Mouse (Mus musculus): ENCODE results near the gene Adgrf5.

Gene Adgrf5

DNA sequence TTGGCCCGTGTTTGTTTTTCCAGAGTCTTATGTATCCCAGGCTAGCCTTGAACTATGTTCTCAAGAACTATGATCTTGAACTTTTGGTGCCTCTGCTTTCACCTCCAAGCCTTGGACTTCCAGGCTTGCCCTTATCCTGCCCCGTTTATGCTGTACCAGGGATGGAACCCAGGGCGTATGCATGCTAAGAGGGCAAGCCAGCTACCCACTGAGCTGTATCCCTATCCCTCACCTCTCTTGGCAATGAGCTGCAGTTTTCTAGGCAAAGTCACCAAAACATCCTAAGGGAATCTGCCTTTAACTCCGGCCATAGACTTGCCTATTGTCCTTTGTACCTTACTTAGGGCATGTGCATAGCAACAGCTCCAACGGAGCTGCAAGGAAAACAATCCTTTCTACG lies 2.6 kb downstream of the Adgrf5 start:
- Histone ChIP-seq H3K36me3 (ENCODE audit: control insufficient read depth, insufficient read depth, low read length, poor library complexity, severe bottlenecking) (no peaks in the 10 kb centered on the region), H3K27me3 (ENCODE audit: control insufficient read depth, insufficient read depth, low read length, poor library complexity, severe bottlenecking) (no peaks in the 10 kb centered on the region; the same call in 1 of the 2 replicates)
- DNase-seq (ENCODE audit: low read depth, low spot score) = no peak

DNA sequence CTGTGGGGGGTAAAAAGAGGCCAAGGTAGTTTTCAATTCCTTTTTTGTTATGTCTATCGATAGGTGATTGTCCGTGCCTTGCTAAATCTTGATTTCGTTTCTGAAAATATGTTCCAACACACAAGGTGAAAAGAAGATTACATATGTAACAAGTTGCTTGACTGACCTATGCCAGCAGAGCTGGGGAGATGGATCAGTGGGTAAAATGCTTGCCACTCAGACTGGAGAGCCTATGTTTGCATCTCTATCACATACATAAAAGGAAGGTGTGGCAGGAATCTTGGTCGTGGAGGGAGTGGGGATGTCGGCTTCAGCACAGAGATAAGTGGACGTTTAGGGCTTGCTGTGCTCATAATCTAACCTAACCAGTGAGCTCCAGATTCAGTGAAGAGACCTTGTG lies 3.7 kb downstream of the Adgrf5 start:
- Histone ChIP-seq H3K27me3 (ENCODE audit: control insufficient read depth, insufficient read depth, low read length, poor library complexity, severe bottlenecking) (no peaks in the 10 kb centered on the region), H3K36me3 (ENCODE audit: control insufficient read depth, insufficient read depth, low read length, poor library complexity, severe bottlenecking) (no peaks in the 10 kb centered on the region)
- no peak for DNase-seq (ENCODE audit: low read depth, low spot score)

GRCm38 (mm10) chr17:43365297-43365696 lies 5.0 kb downstream of the Adgrf5 start:
- no peak for DNase-seq (ENCODE audit: low read depth, low spot score)
- Histone ChIP-seq H3K36me3 (ENCODE audit: control insufficient read depth, insufficient read depth, low read length, poor library complexity, severe bottlenecking) (no peaks in the 10 kb centered on the region), H3K27me3 (ENCODE audit: control insufficient read depth, insufficient read depth, low read length, poor library complexity, severe bottlenecking) (no peaks in the 10 kb centered on the region)

GRCm38 (mm10) chr17:43366486-43366885 lies 6.2 kb downstream of the Adgrf5 start:
- no peak for DNase-seq (ENCODE audit: low read depth, low spot score)
- no peaks in the 10 kb centered on the region for H3K27me3 ChIP-seq (ENCODE audit: control insufficient read depth, insufficient read depth, low read length, poor library complexity, severe bottlenecking)
- H3K36me3 ChIP-seq (ENCODE audit: control insufficient read depth, insufficient read depth, low read length, poor library complexity, severe bottlenecking) = no peaks in the 10 kb centered on the region

- no peak for DNase-seq (ENCODE audit: low read depth, low spot score)
- Histone ChIP-seq H3K27me3 (ENCODE audit: control insufficient read depth, insufficient read depth, low read length, poor library complexity, severe bottlenecking) (no peaks in the 10 kb centered on the region), H3K36me3 (ENCODE audit: control insufficient read depth, insufficient read depth, low read length, poor library complexity, severe bottlenecking) (no peaks in the 10 kb centered on the region)
Observed at GRCm38 (mm10) chr17:43368171-43368576, 7.9 kb downstream of the Adgrf5 start.

GRCm38 (mm10) chr17:43372604-43373003 lies 12.4 kb downstream of the Adgrf5 start:
- Histone ChIP-seq H3K27me3 (ENCODE audit: control insufficient read depth, insufficient read depth, low read length, poor library complexity, severe bottlenecking) (no peaks in the 10 kb centered on the region; the same call in 1 of the 2 replicates), H3K36me3 (ENCODE audit: control insufficient read depth, insufficient read depth, low read length, poor library complexity, severe bottlenecking) (no peaks in the 10 kb centered on the region)
- no peak for DNase-seq (ENCODE audit: low read depth, low spot score)

- Histone ChIP-seq H3K27me3 (ENCODE audit: control insufficient read depth, insufficient read depth, low read length, poor library complexity, severe bottlenecking) (no peaks in the 10 kb centered on the region; the same call in 1 of the 2 replicates), H3K36me3 (ENCODE audit: control insufficient read depth, insufficient read depth, low read length, poor library complexity, severe bottlenecking) (no peaks in the 10 kb centered on the region)
- no peak for DNase-seq (ENCODE audit: low read depth, low spot score)
Observed at GRCm38 (mm10) chr17:43374020-43374419, 13.8 kb downstream of the Adgrf5 start.

DNA sequence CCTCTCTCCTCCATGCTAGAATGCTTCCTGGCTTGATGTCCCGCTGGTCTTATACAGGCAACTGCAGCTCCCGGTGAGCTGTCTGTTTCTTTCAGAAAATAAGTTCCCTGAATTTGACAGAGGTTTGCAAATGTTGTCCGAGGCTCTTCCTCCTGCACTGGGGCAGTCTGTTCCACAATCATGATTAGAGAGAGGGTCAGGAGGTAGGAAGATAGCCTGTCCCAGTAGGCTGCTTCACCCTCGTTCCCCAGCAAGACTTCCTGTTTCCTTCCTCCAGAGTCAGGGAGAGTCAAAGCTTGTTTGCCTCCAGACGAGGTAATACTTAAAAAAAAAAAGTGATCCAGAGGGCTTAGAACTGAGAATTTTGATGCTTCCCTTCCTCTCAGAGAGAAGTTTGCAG lies 16.3 kb downstream of the Adgrf5 start:
- Histone ChIP-seq H3K27me3 (ENCODE audit: control insufficient read depth, insufficient read depth, low read length, poor library complexity, severe bottlenecking) (no peaks in the 10 kb centered on the region; the same call in 1 of the 2 replicates), H3K36me3 (ENCODE audit: control insufficient read depth, insufficient read depth, low read length, poor library complexity, severe bottlenecking) (no peaks in the 10 kb centered on the region)
- DNase-seq (ENCODE audit: low read depth, low spot score) = no peak

DNA sequence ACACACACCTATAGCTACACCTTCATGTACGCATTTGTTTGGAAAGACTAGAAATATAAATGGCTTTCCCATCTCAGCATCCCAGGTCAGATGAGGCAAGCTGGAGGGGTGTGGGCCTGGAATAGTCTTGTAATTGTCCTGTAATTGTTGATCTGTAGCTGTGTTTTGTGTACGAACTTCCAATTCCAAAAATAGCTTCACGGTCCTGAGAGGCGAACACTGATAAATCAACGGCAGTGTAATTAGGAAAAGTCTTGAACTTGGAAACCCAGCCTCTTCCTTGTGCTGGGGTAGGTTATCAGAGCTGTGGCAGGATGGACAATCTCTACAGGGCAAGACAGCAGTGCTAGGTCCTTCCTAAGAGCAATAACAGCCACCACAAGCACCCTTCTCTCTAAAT lies 18.5 kb downstream of the Adgrf5 start:
- no peaks in the 10 kb centered on the region for H3K27me3 ChIP-seq (ENCODE audit: control insufficient read depth, insufficient read depth, low read length, poor library complexity, severe bottlenecking)
- no peak for DNase-seq (ENCODE audit: low read depth, low spot score)
- no peaks in the 10 kb centered on the region for H3K36me3 ChIP-seq (ENCODE audit: control insufficient read depth, insufficient read depth, low read length, poor library complexity, severe bottlenecking)

- Histone ChIP-seq H3K27me3 (ENCODE audit: control insufficient read depth, insufficient read depth, low read length, poor library complexity, severe bottlenecking) (no peaks in the 10 kb centered on the region; the same call in 1 of the 2 replicates), H3K36me3 (ENCODE audit: control insufficient read depth, insufficient read depth, low read length, poor library complexity, severe bottlenecking) (no peaks in the 10 kb centered on the region)
- DNase-seq (ENCODE audit: low read depth, low spot score) = no peak
Observed at GRCm38 (mm10) chr17:43386331-43386730, 26.1 kb downstream of the Adgrf5 start.

DNA sequence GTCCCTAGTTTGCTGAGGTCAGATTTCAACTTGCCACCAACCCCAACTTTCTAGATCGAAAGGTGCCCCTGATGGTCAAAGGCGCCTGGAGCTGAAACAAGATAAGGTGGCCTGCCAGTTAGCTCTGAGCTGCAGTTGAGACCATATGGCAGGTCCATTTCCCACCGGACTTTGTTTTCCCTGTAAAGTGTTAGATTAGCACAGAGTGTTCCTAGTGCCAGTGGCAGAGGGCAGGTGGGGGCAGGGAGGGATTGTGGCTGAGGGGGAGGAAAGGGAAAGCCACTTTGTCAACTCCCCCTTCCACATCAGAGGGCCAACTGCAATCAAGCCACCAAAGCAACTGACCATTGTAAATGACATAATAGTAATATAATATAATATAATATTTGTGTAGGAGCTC lies 26.9 kb downstream of the Adgrf5 start:
- DNase-seq (ENCODE audit: low read depth, low spot score) = no peak
- H3K36me3 ChIP-seq (ENCODE audit: control insufficient read depth, insufficient read depth, low read length, poor library complexity, severe bottlenecking) = no peaks in the 10 kb centered on the region
- no peaks in the 10 kb centered on the region; the same call in 1 of the 2 replicates for H3K27me3 ChIP-seq (ENCODE audit: control insufficient read depth, insufficient read depth, low read length, poor library complexity, severe bottlenecking)

- DNase-seq (ENCODE audit: low read depth, low spot score) = no peak
- no peaks in the 10 kb centered on the region for H3K36me3 ChIP-seq (ENCODE audit: control insufficient read depth, insufficient read depth, low read length, poor library complexity, severe bottlenecking)
Observed at GRCm38 (mm10) chr17:43389256-43389655, 29.0 kb downstream of the Adgrf5 start.

GRCm38 (mm10) chr17:43392191-43392590 lies 31.9 kb downstream of the Adgrf5 start:
- H3K27me3 ChIP-seq (ENCODE audit: control insufficient read depth, insufficient read depth, low read length, poor library complexity, severe bottlenecking) = no peaks in the 10 kb centered on the region
- no peaks in the 10 kb centered on the region for H3K36me3 ChIP-seq (ENCODE audit: control insufficient read depth, insufficient read depth, low read length, poor library complexity, severe bottlenecking)
- DNase-seq (ENCODE audit: low read depth, low spot score) = no peak

More at GRCm38 (mm10) chr17:43389256-43389655, 29.0 kb downstream of the Adgrf5 start:
- H3K27me3 ChIP-seq (ENCODE audit: control insufficient read depth, insufficient read depth, low read length, poor library complexity, severe bottlenecking) = no peaks in the 10 kb centered on the region; the same call in 1 of the 2 replicates

- H3K27me3 ChIP-seq (ENCODE audit: control insufficient read depth, insufficient read depth, low read length, poor library complexity, severe bottlenecking) = no peaks in the 10 kb centered on the region
- H3K36me3 ChIP-seq (ENCODE audit: control insufficient read depth, insufficient read depth, low read length, poor library complexity, severe bottlenecking) = no peaks in the 10 kb centered on the region
- DNase-seq (ENCODE audit: low read depth, low spot score) = no peak
Observed at GRCm38 (mm10) chr17:43393669-43394068, 33.4 kb downstream of the Adgrf5 start.

DNA sequence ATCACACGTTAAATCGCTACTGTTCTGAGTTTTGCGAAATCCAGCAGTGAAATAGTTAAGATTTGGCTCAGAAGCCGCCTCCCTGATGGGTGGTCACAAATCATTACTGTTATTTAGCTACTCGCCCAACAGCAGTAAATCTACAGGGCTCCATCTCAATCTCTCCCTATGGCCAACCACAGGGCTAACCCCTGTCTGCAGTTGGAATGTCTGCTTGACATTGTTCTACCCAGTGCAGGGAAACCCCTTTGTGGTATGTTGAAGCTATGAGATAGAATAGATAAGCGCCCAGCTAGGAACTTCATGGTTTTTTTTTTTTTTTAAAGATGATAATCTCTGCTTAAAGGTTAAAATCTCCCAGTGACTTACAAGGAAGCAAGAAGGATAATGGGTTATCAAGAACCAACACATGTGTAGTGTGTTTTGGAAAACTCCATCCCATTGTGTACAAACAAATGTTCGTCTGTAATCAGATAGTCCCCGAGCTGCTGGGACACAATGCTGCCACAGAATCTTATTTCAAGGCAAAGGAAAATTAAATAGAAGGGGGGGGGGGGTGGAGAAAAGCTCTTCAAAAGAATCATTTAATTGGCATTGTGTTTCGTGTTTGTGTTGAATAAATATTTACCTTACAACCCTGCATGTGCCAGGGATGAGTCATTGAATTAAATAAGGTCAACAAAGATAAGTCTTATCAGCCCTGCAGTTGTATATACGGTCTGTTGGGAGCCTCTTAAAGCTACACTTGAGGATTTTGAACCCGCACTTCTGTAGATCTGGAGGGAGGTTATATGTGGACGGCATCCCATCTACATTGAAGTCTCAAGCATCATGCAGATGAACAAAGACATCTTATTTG lies 35.4 kb downstream of the Adgrf5 start:
- H3K27me3 ChIP-seq (ENCODE audit: control insufficient read depth, insufficient read depth, low read length, poor library complexity, severe bottlenecking) = no peaks in the 10 kb centered on the region
- no peak for DNase-seq (ENCODE audit: low read depth, low spot score)
- H3K36me3 ChIP-seq (ENCODE audit: control insufficient read depth, insufficient read depth, low read length, poor library complexity, severe bottlenecking) = no peaks in the 10 kb centered on the region
